In genomic region chr2:165323928-165324327, GRCm38 (mm10) we compare ENCODE assay signal across 12 mouse cellular contexts. TPM values are rescaled to one million over a fixed set of nuclear protein-coding genes. Genes with fewer than 3 reads are reported as not detected.
DNase-seq lines count a peak whose midpoint lies in the region; ATAC-seq and TF ChIP-seq lines count a peak whose summit lies in the region.
"Had no signal": no experiment of that assay in that cellular context is flagged by ENCODE, and none has a peak within 500 bp of the region (broad histone marks: within the 10 kb centered on the region; RNA-seq: fewer than 3 reads in every experiment).

No protein-coding gene starts in this region.

- H3K27ac ChIP-seq in neural tube, embryonic 11.5 days (ENCODE audit: low read depth, low read length): no peak overlapping the region
- no peak overlapping the region for H3K27ac ChIP-seq in limb, embryonic 14.5 days (replicated peaks; ENCODE audit: low read depth, low read length)
- H3K27ac ChIP-seq in neural tube, embryonic 13.5 days (replicated peaks): no peak overlapping the region
- H3K27ac ChIP-seq: macrophage had no signal

- H3K36me3 ChIP-seq in neural tube, embryonic 11.5 days (ENCODE audit: control insufficient read depth, insufficient read depth, low read length): no peaks in the 10 kb centered on the region
- 0 out of 2 replicates have a peak, but pooled peaks cover 4% of the 10 kb centered on the region for H3K36me3 ChIP-seq in limb, embryonic 14.5 days (ENCODE audit: control insufficient read depth, insufficient read depth, low read length)
- H3K36me3 ChIP-seq in neural tube, embryonic 13.5 days: no peaks in the 10 kb centered on the region

- no peaks in the 10 kb centered on the region for H3K27me3 ChIP-seq in neural tube, embryonic 11.5 days (ENCODE audit: control insufficient read depth, insufficient read depth, low read length)
- H3K27me3 ChIP-seq in limb, embryonic 14.5 days (ENCODE audit: control insufficient read depth, insufficient read depth, low read length): no peaks in the 10 kb centered on the region
- H3K27me3 ChIP-seq in neural tube, embryonic 13.5 days: peaks cover 26% of the 10 kb centered on the region

- 43% methylated on average over 5 of the region's 5 CpGs for WGBS in neural tube, embryonic 11.5 days
- WGBS in limb, embryonic 14.5 days: 58% methylated on average over 5 of the region's 5 CpGs
- 21% methylated on average over 5 of the region's 5 CpGs for WGBS in neural tube, embryonic 13.5 days

- TF ChIP-seq POLR2A in limb, embryonic 14.5 days (IDR thresholded peaks at IDR 0.05; ENCODE audit: borderline replicate concordance, extremely low read depth, insufficient read depth, insufficient read length): no peak

- peaks cover 40% of the 10 kb centered on the region for H3K4me1 ChIP-seq in neural tube, embryonic 11.5 days (ENCODE audit: control insufficient read depth, insufficient read depth, low read length)
- H3K4me1 ChIP-seq in limb, embryonic 14.5 days (ENCODE audit: control insufficient read depth, insufficient read depth, low read length): peaks cover 22% of the 10 kb centered on the region
- H3K4me1 ChIP-seq in neural tube, embryonic 13.5 days (replicated peaks): peaks cover 74% of the 10 kb centered on the region

- ATAC-seq in cerebellum, adult (ENCODE audit: insufficient number of reproducible peaks, low FRiP score, low TSS enrichment): no peak
- ATAC-seq in neural tube, embryonic 11.5 days (ENCODE audit: insufficient read depth, low FRiP score, low TSS enrichment): no peak
- no peak for ATAC-seq in limb, embryonic 14.5 days (ENCODE audit: low FRiP score, low read depth)
- no peak for ATAC-seq in neural tube, embryonic 13.5 days (ENCODE audit: low read depth)

- no peak overlapping the region for H3K4me2 ChIP-seq in neural tube, embryonic 11.5 days (ENCODE audit: low read depth)
- H3K4me2 ChIP-seq in limb, embryonic 14.5 days (replicated peaks; ENCODE audit: low read depth, low read length, severe bottlenecking): no peak overlapping the region
- peak overlapping the region; percentile 98 for H3K4me2 ChIP-seq in neural tube, embryonic 13.5 days

- no peaks in the 10 kb centered on the region for H3K9me3 ChIP-seq in neural tube, embryonic 11.5 days (ENCODE audit: control insufficient read depth, low read length)
- no peaks in the 10 kb centered on the region for H3K9me3 ChIP-seq in limb, embryonic 14.5 days (ENCODE audit: control insufficient read depth, low read length)
- H3K9me3 ChIP-seq in neural tube, embryonic 13.5 days: no peaks in the 10 kb centered on the region

- H3K4me3 ChIP-seq in neural tube, embryonic 11.5 days (ENCODE audit: low read depth, low read length): no peak overlapping the region
- H3K4me3 ChIP-seq in limb, embryonic 14.5 days (replicated peaks; ENCODE audit: low read length): no peak overlapping the region
- no peak overlapping the region for H3K4me3 ChIP-seq in neural tube, embryonic 13.5 days

- H3K9ac ChIP-seq in neural tube, embryonic 11.5 days (ENCODE audit: low read length): peak overlapping the region; percentile 32; the same call in 1 of the 2 replicates
- peak overlapping the region; percentile 36; the same call in 1 of the 2 replicates for H3K9ac ChIP-seq in limb, embryonic 14.5 days (ENCODE audit: low read depth, low read length, severe bottlenecking)
- H3K9ac ChIP-seq in neural tube, embryonic 13.5 days: peak overlapping the region; percentile 96; the same call in 1 of the 2 replicates

- peak; percentile 43 for DNase-seq in cerebellum, adult 11 months
- no peak for DNase-seq in neural tube, embryonic 11.5 days (ENCODE audit: low spot score)
- no peak for DNase-seq in neural tube, embryonic 10.5 days (ENCODE audit: extremely low spot score, low spot score)
- no peak for DNase-seq in limb, embryonic 14.5 days (ENCODE audit: low spot score)
- no peak for DNase-seq in gastrocnemius, postnatal 25 days
- DNase-seq in layer of hippocampus, adult 9-10 months (ENCODE audit: low spot score): no peak
- DNase-seq: embryo, embryonic 11 days; thymus, postnatal 4 days had no signal

RNA-seq across cellular contexts. Expression of gene Elmo2, which starts 2.4 kb away (rescaled TPM):
- 89.0 and 97.7 TPM in 2 replicates for polyA plus RNA-seq in neural tube, embryonic 11.5 days (2014; fragmentation: Nextera tagmentation; extraction: Ambion mirVana)
- 77.7 and 97.3 TPM in 2 replicates for polyA plus RNA-seq in limb, embryonic 14.5 days (2012; rRNA removed)
- 83.0 and 87.4 TPM in 2 replicates for polyA plus RNA-seq in limb, embryonic 14.5 days (2014; fragmentation: Nextera tagmentation; extraction: Ambion mirVana)
- polyA plus RNA-seq in neural tube, embryonic 13.5 days (2015; fragmentation: Nextera tagmentation; extraction: Ambion mirVana): 89.8 and 95.7 TPM in 2 replicates
- total RNA-seq in gastrocnemius, postnatal 25 days (2021): 10 to 100 TPM; 12.7 to 13.4 TPM

RNA-seq across cellular contexts. Expression of gene Slc35c2, which starts 36.3 kb away (rescaled TPM):
- 47.3 and 48.2 TPM in 2 replicates for polyA plus RNA-seq in neural tube, embryonic 11.5 days (2014; fragmentation: Nextera tagmentation; extraction: Ambion mirVana)
- polyA plus RNA-seq in limb, embryonic 14.5 days (2012; rRNA removed): 54.2 and 74.3 TPM in 2 replicates
- 51.1 and 51.2 TPM in 2 replicates for polyA plus RNA-seq in limb, embryonic 14.5 days (2014; fragmentation: Nextera tagmentation; extraction: Ambion mirVana)
- polyA plus RNA-seq in neural tube, embryonic 13.5 days (2015; fragmentation: Nextera tagmentation; extraction: Ambion mirVana): 51.3 and 57.3 TPM in 2 replicates
- 10 to 100 TPM; 16.0 to 17.0 TPM for total RNA-seq in gastrocnemius, postnatal 25 days (2021)

RNA-seq across cellular contexts. Expression of gene Zfp663, which starts 44.6 kb away (rescaled TPM):
- polyA plus RNA-seq in neural tube, embryonic 11.5 days (2014; fragmentation: Nextera tagmentation; extraction: Ambion mirVana): 5.1 and 6.1 TPM in 2 replicates
- 0.46 and 0.49 TPM in 2 replicates for polyA plus RNA-seq in limb, embryonic 14.5 days (2012; rRNA removed)
- 0.44 and 0.68 TPM in 2 replicates for polyA plus RNA-seq in limb, embryonic 14.5 days (2014; fragmentation: Nextera tagmentation; extraction: Ambion mirVana)
- 6.9 and 7.5 TPM in 2 replicates for polyA plus RNA-seq in neural tube, embryonic 13.5 days (2015; fragmentation: Nextera tagmentation; extraction: Ambion mirVana)
- not detected for total RNA-seq in gastrocnemius, postnatal 25 days (2021)
- total RNA-seq: heart, postnatal 10 days had no signal
- polyA plus RNA-seq: macrophage had no signal

Comparison
In these comparisons a context has a peak if more than half of its experiments do, and no peak if none do; other contexts are left out.
1. H3K9ac ChIP-seq: peak in every context shown above with its lines; median percentile 96 in neural tube, embryonic 13.5 days; 36 in limb, embryonic 14.5 days; 32 in neural tube, embryonic 11.5 days.